Mouse (Mus musculus) megakaryocyte, embryonic 14.5 days (primary cell): ENCODE results near the gene Hist1h2bk.

ENCODE experiments used
- FLI1 ChIP-seq: IDR thresholded peaks from 2 replicates; pipeline ENCODE4 v1.6.1; 2012; ENCODE audit warnings: low read length, inconsistent platforms, mixed read lengths
- GATA1 ChIP-seq: IDR thresholded peaks from 3 replicates; pipeline ENCODE4 v1.6.1; 2012; ENCODE audit warnings: mixed read lengths, low read length, inconsistent platforms, borderline replicate concordance

GRCm38 (mm10) chr13:22005605-22006333 is 29.9 kb upstream of the Hist1h2bk start:
- no peak for TF ChIP-seq GATA1
- no peak for TF ChIP-seq FLI1
